Comparison of ENCODE assay signal across 9 mouse cellular contexts in genomic region chr2:149830536-149831458, GRCm38 (mm10). TPM values are rescaled to one million over a fixed set of nuclear protein-coding genes. Genes with fewer than 3 reads are reported as not detected.
DNase-seq lines count a peak whose midpoint lies in the region; ATAC-seq and TF ChIP-seq lines count a peak whose summit lies in the region.
"Had no signal": no experiment of that assay in that cellular context is flagged by ENCODE, and none has a peak within 500 bp of the region (broad histone marks: within the 10 kb centered on the region; RNA-seq: fewer than 3 reads in every experiment).

TSS of gene C530025M09Rik (minus strand) at chr2:149831213.

- H3K9ac ChIP-seq in liver, embryonic 14.5 days (replicated peaks) = no peak within 1 kb of the TSS

- 2% methylated on average over 78 of the region's 82 CpGs for WGBS in liver, embryonic 14.5 days (ENCODE audit: insufficient replicate concordance)

- H3K27me3 ChIP-seq in liver, embryonic 14.5 days (ENCODE audit: control insufficient read depth, insufficient read depth, low read length) = peaks cover 30% of the 10 kb centered on the region

- peak within 1 kb of the TSS; percentile 12; the same call in 1 of the 2 replicates for H3K4me2 ChIP-seq in liver, embryonic 14.5 days (ENCODE audit: low read depth)

- no peaks in the 10 kb centered on the region for H3K36me3 ChIP-seq in liver, embryonic 14.5 days (replicated peaks; ENCODE audit: control insufficient read depth, insufficient read depth, low read depth)

- no peak for ATAC-seq in liver, embryonic 14.5 days (ENCODE audit: insufficient read depth)
- ATAC-seq in erythroid progenitor cell, adult 5-6 weeks (replicated peaks; ENCODE audit: low FRiP score, poor library complexity, severe bottlenecking) = no peak

- peak; percentile 52 to 63 for DNase-seq in left cerebral cortex, adult 18-20 months (ENCODE audit: low spot score in 2 of 2)
- DNase-seq in left cerebral cortex, adult 11 months (ENCODE audit: low spot score) = no peak
- peak; percentile 82 to 85 for DNase-seq in cerebellum, postnatal 25 days
- DNase-seq in frontal cortex, postnatal 25 days (ENCODE audit: low spot score in 2 of 2) = peak; percentile 43 to 50
- DNase-seq in kidney, postnatal 10 days = peak; percentile 40
- DNase-seq in liver, embryonic 14.5 days (ENCODE audit: low read depth in 3 of 3, low spot score in 3 of 3) = no peak
- peak; percentile 57 for DNase-seq in right cerebral cortex, adult 18-20 months

- no peaks in the 10 kb centered on the region for H3K4me1 ChIP-seq in liver, embryonic 14.5 days (replicated peaks; ENCODE audit: control insufficient read depth in 2 of 2, insufficient read depth in 2 of 2, low read length in 1 of 2)

- no peak within 1 kb of the TSS for H3K27ac ChIP-seq in liver, embryonic 14.5 days
- H3K27ac ChIP-seq: macrophage had no signal

- H3K4me3 ChIP-seq in liver, embryonic 14.5 days (ENCODE audit: insufficient read depth in 1 of 2, low read depth in 2 of 2, low read length in 2 of 2) = peak within 1 kb of the TSS in 1 of 2 experiments; percentile 2; a peak in 1 of 4 replicates

- H3K9me3 ChIP-seq in liver, embryonic 14.5 days (ENCODE audit: control insufficient read depth, low read length) = no peaks in the 10 kb centered on the region

- no peak for TF ChIP-seq EP300 in liver, embryonic 14.5 days (IDR thresholded peaks at IDR 0.05; ENCODE audit: low read depth)

- no peak for TF ChIP-seq CTCF in liver, embryonic 14.5 days (IDR thresholded peaks at IDR 0.05; ENCODE audit: low read depth)

RNA-seq across cellular contexts. Expression of gene C530025M09Rik, which starts in this region (rescaled TPM):
- 1 to 10 TPM; 1.7 to 2.1 TPM for total RNA-seq in left cerebral cortex, adult 18-20 months (2021)
- polyA plus RNA-seq in liver, embryonic 14.5 days (2012; rRNA removed) = not detected in 2 replicates
- not detected in 2 replicates for polyA plus RNA-seq in liver, embryonic 14.5 days (2014; fragmentation: Nextera tagmentation; extraction: Ambion mirVana)
- not detected in 2 replicates for total RNA-seq in erythroid progenitor cell, adult 5-6 weeks (2015; ENCODE audit: low replicate concordance)
- not detected in 2 replicates for total RNA-seq in erythroid progenitor cell, adult 5-6 weeks (2017; ENCODE audit: low replicate concordance)
- polyA plus RNA-seq: macrophage had no signal

Comparison
In these comparisons a context has a peak if more than half of its experiments do, and no peak if none do; other contexts are left out.
1. DNase-seq: peak in left cerebral cortex, adult 18-20 months (2 of 2), cerebellum, postnatal 25 days (2 of 2), frontal cortex, postnatal 25 days (2 of 2), kidney, postnatal 10 days (single experiment) and right cerebral cortex, adult 18-20 months (single experiment); none in left cerebral cortex, adult 11 months (single experiment) and liver, embryonic 14.5 days (0 of 3).